Mouse (Mus musculus): ENCODE data around the gene Map9. TPM values are rescaled to one million over a fixed set of nuclear protein-coding genes. Genes with fewer than 3 reads are reported as not detected.

The Map9 gene
- polyA plus RNA-seq, 1 experiment from 2014 or later: 5.2 TPM

DNA sequence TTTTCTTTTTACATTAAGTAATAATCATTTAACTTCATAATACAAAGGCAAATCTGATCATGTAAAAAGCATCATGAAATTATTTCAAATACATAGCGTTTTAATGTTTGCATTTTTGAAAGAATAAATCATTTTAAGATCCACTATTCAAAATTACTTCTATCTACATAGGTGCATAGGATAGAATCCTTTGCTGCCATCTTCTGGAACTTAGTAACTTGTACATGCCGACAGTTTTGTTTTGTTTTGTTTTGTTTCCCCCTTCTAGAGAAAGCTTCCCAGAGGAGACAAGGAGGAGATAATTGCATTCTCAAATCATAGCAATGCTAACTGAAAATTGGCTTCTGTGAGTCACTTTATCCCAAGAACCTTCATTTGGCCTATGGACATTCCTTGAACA lies 7.5 kb upstream of the Map9 start:
- Histone ChIP-seq H3K27me3 (ENCODE audit: control insufficient read depth, insufficient read depth, low read length) (no peaks in the 10 kb centered on the region), H3K9me3 (replicated peaks; ENCODE audit: control insufficient read depth, low read length) (no peaks in the 10 kb centered on the region), H3K4me3 (ENCODE audit: low read depth, low read length) (no peak overlapping the region), H3K4me1 (ENCODE audit: control insufficient read depth, insufficient read depth, low read length) (no peaks in the 10 kb centered on the region), H3K9ac (ENCODE audit: low read depth, low read length) (no peak overlapping the region), H3K4me2 (no peak overlapping the region), H3K27ac (ENCODE audit: low read depth, low read length) (no peak overlapping the region), H3K36me3 (ENCODE audit: control insufficient read depth, insufficient read depth, low read length) (no peaks in the 10 kb centered on the region)
- ATAC-seq (replicated peaks; ENCODE audit: insufficient number of reproducible peaks, low FRiP score, low TSS enrichment): no peak
- WGBS (ENCODE audit: insufficient replicate concordance): 30% methylated on average over 2 of the region's 2 CpGs

DNA sequence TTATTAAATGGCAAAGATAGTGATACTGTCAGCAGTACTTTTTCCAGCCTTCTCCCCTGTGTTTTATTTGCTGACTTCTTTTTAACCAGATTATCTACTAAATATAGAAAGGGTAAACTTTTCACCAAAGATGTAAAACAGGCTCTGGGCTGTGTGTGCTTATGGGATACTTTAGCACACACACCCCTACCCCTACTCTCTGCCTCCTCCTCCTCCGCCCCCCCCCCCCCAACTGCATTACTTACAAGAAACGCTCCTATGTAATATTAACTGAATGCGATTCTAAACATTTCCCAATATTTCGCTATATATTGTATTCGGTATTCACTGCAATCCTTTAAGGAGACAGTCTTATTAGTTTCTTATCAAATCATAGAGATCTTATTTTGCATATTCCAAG lies 504 bp upstream of the Map9 start:
- H3K4me3 ChIP-seq (ENCODE audit: low read depth, low read length): peak overlapping the region; percentile 74
- H3K27me3 ChIP-seq (ENCODE audit: control insufficient read depth, insufficient read depth, low read length): no peaks in the 10 kb centered on the region
- no peak for ATAC-seq (replicated peaks; ENCODE audit: insufficient number of reproducible peaks, low FRiP score, low TSS enrichment)
- peak overlapping the region; percentile 91 for H3K4me2 ChIP-seq
- H3K27ac ChIP-seq (ENCODE audit: low read depth, low read length): no peak overlapping the region
- no peaks in the 10 kb centered on the region for H3K4me1 ChIP-seq (ENCODE audit: control insufficient read depth, insufficient read depth, low read length)
- H3K9ac ChIP-seq (ENCODE audit: low read depth, low read length): no peak overlapping the region
- no peaks in the 10 kb centered on the region for H3K9me3 ChIP-seq (replicated peaks; ENCODE audit: control insufficient read depth, low read length)
- 10% methylated on average over 5 of the region's 5 CpGs for WGBS (ENCODE audit: insufficient replicate concordance)
- no peaks in the 10 kb centered on the region for H3K36me3 ChIP-seq (ENCODE audit: control insufficient read depth, insufficient read depth, low read length)

DNA sequence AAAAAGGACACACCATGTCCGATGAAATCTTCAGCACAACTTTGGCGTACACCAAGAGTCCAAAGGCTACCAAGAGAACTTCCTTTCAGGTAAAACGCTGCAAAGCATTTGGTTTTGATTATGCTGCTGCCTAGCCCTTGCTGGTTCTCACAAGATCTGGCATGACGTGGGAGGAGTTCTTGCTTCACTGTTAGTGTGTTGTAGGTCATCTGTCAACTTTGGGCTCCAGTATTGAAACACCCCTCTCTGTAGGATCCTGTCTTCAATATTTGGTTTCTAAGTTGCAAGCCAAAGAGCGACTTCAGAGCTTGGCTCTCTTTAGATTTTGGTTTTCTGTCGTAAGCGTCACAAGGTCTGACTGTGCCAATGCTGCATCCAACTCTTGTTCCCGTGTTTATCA lies 1.2 kb downstream of the Map9 start:
- Histone ChIP-seq H3K4me2 (no peak overlapping the region), H3K4me1 (ENCODE audit: control insufficient read depth, insufficient read depth, low read length) (no peaks in the 10 kb centered on the region), H3K36me3 (ENCODE audit: control insufficient read depth, insufficient read depth, low read length) (no peaks in the 10 kb centered on the region), H3K27me3 (ENCODE audit: control insufficient read depth, insufficient read depth, low read length) (no peaks in the 10 kb centered on the region), H3K27ac (ENCODE audit: low read depth, low read length) (no peak overlapping the region), H3K4me3 (ENCODE audit: low read depth, low read length) (no peak overlapping the region), H3K9ac (ENCODE audit: low read depth, low read length) (no peak overlapping the region), H3K9me3 (replicated peaks; ENCODE audit: control insufficient read depth, low read length) (no peaks in the 10 kb centered on the region)
- WGBS (ENCODE audit: insufficient replicate concordance): 87% methylated on average over 8 of the region's 8 CpGs
- no peak for ATAC-seq (replicated peaks; ENCODE audit: insufficient number of reproducible peaks, low FRiP score, low TSS enrichment)

DNA sequence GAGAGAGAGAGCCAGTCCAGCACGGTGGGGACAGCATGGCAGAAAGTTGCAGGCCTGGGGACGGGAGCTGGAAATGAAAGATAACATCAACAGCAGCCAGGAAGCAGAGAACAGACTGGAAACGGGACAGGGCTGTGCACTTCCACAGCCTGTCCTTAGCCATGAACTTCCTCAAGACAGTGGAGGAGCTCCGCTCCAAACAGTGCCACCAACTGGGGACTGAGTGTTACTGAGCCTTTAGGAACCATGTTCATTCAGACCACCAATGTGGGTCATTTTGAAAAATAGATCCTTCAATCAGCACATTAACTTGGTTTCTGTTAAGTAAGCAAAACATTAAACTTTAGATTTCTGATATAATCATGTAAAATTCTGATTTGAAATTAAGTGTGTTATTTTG lies 4.6 kb downstream of the Map9 start:
- Histone ChIP-seq H3K27ac (ENCODE audit: low read depth, low read length) (no peak overlapping the region), H3K4me2 (no peak overlapping the region), H3K9me3 (replicated peaks; ENCODE audit: control insufficient read depth, low read length) (no peaks in the 10 kb centered on the region), H3K4me3 (ENCODE audit: low read depth, low read length) (no peak overlapping the region), H3K27me3 (ENCODE audit: control insufficient read depth, insufficient read depth, low read length) (no peaks in the 10 kb centered on the region), H3K9ac (ENCODE audit: low read depth, low read length) (no peak overlapping the region), H3K36me3 (ENCODE audit: control insufficient read depth, insufficient read depth, low read length) (no peaks in the 10 kb centered on the region), H3K4me1 (ENCODE audit: control insufficient read depth, insufficient read depth, low read length) (no peaks in the 10 kb centered on the region)
- ATAC-seq (replicated peaks; ENCODE audit: insufficient number of reproducible peaks, low FRiP score, low TSS enrichment): no peak
- 26% methylated on average over 4 of the region's 4 CpGs for WGBS (ENCODE audit: insufficient replicate concordance)

DNA sequence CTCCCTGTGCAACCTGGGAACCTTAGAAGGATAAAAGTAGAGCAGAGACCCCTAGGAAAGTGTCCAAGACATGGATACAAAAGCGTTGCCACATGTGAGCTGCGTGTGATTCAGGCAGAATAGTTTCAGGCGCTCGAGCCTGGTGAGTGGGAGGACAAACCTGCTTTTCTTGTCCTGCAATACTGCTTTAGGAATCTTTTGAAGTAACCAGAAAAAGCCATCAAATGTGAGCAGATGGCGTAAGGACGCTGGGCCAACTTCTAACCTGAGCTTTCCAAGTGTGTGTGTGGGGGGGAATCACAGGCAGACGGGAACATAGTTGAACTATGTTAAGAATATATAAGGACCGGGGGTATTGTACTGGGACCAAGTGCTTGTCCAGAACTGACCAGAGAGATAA lies 6.7 kb downstream of the Map9 start:
- ATAC-seq (replicated peaks; ENCODE audit: insufficient number of reproducible peaks, low FRiP score, low TSS enrichment): no peak
- WGBS (ENCODE audit: insufficient replicate concordance): 81% methylated on average over 8 of the region's 8 CpGs
- no peak overlapping the region for H3K4me3 ChIP-seq (ENCODE audit: low read depth, low read length)
- no peak overlapping the region for H3K4me2 ChIP-seq
- no peaks in the 10 kb centered on the region for H3K9me3 ChIP-seq (replicated peaks; ENCODE audit: control insufficient read depth, low read length)
- H3K27me3 ChIP-seq (ENCODE audit: control insufficient read depth, insufficient read depth, low read length): no peaks in the 10 kb centered on the region
- H3K4me1 ChIP-seq (ENCODE audit: control insufficient read depth, insufficient read depth, low read length): no peaks in the 10 kb centered on the region
- no peaks in the 10 kb centered on the region for H3K36me3 ChIP-seq (ENCODE audit: control insufficient read depth, insufficient read depth, low read length)
- no peak overlapping the region for H3K9ac ChIP-seq (ENCODE audit: low read depth, low read length)
- H3K27ac ChIP-seq (ENCODE audit: low read depth, low read length): no peak overlapping the region

DNA sequence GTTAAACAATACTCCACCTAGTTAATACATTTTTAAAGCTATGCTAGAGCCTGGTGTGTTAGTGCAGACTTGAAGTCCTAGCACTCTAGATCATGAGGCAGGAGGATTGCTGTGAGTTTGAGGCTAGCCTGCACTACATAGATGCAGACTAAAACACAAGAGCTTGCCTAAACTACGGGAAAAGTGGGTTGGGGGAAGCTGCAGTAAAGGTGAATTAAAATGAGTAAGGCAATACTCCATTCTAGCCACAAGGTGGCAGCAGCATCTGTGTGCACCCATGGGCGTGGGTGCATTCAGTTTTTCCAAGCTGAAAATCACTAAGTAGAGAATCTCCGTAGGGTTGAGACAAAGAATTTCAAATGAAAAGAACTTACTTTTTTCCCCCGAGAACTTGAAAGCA lies 7.1 kb downstream of the Map9 start:
- H3K4me2 ChIP-seq: no peak overlapping the region
- no peak overlapping the region for H3K4me3 ChIP-seq (ENCODE audit: low read depth, low read length)
- ATAC-seq (replicated peaks; ENCODE audit: insufficient number of reproducible peaks, low FRiP score, low TSS enrichment): no peak
- no peaks in the 10 kb centered on the region for H3K36me3 ChIP-seq (ENCODE audit: control insufficient read depth, insufficient read depth, low read length)
- H3K9ac ChIP-seq (ENCODE audit: low read depth, low read length): no peak overlapping the region
- WGBS (ENCODE audit: insufficient replicate concordance): 36% methylated on average over 4 of the region's 4 CpGs
- H3K27ac ChIP-seq (ENCODE audit: low read depth, low read length): no peak overlapping the region
- H3K27me3 ChIP-seq (ENCODE audit: control insufficient read depth, insufficient read depth, low read length): no peaks in the 10 kb centered on the region
- no peaks in the 10 kb centered on the region; the same call in 1 of the 2 replicates for H3K4me1 ChIP-seq (ENCODE audit: control insufficient read depth, insufficient read depth, low read length)
- H3K9me3 ChIP-seq (replicated peaks; ENCODE audit: control insufficient read depth, low read length): no peaks in the 10 kb centered on the region

DNA sequence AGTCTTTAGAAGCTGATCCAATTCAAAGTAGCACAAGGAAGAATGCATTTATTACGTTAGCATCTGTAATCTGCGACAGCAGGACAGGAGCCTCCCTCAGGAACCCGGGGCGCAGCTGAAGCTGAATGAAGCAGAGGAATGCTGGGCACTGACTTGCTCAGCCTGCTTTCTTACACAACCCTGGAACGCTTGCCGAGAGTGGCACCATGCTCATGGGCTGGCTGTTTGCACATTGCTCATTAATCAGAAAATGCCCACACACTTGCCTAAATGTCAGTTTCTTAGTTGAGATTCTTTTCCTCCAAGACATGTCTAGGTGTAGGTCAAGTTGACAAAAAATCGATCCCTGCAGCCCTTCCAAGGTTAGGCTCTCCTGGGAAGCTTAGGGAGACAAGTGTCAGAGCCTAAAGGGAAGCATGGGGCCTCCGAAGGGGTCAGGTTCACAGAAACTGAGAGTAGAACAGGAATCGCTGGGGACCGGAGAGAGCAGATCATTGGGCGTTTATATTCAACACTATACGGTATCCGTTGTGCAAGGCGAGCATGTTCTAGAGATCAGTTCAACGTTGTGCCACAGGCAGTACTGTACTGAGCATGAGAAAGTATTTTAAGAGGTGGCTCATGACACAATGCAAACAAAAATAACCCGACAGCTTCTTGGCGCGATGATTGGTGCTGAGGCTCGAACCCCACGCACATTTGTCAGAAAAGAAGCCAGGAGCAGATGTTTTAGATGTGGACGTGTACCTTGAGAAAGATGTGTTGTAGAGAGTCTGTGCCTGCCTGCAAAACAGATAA lies 11.4 kb downstream of the Map9 start:
- H3K9me3 ChIP-seq (replicated peaks; ENCODE audit: control insufficient read depth, low read length): no peaks in the 10 kb centered on the region
- H3K27ac ChIP-seq (ENCODE audit: low read depth, low read length): peak overlapping the region; percentile 81
- no peaks in the 10 kb centered on the region for H3K36me3 ChIP-seq (ENCODE audit: control insufficient read depth, insufficient read depth, low read length)
- H3K4me2 ChIP-seq: peak overlapping the region; percentile 20; the same call in 1 of the 2 replicates
- ATAC-seq (replicated peaks; ENCODE audit: insufficient number of reproducible peaks, low FRiP score, low TSS enrichment): 0 out of 2 replicates have a peak, but pooled peaks have one; percentile 76
- no peak overlapping the region for H3K9ac ChIP-seq (ENCODE audit: low read depth, low read length)
- no peaks in the 10 kb centered on the region for H3K27me3 ChIP-seq (ENCODE audit: control insufficient read depth, insufficient read depth, low read length)
- H3K4me3 ChIP-seq (ENCODE audit: low read depth, low read length): no peak overlapping the region
- WGBS (ENCODE audit: insufficient replicate concordance): 59% methylated on average over 21 of the region's 21 CpGs
- H3K4me1 ChIP-seq (ENCODE audit: control insufficient read depth, insufficient read depth, low read length): no peaks in the 10 kb centered on the region; the same call in 1 of the 2 replicates

DNA sequence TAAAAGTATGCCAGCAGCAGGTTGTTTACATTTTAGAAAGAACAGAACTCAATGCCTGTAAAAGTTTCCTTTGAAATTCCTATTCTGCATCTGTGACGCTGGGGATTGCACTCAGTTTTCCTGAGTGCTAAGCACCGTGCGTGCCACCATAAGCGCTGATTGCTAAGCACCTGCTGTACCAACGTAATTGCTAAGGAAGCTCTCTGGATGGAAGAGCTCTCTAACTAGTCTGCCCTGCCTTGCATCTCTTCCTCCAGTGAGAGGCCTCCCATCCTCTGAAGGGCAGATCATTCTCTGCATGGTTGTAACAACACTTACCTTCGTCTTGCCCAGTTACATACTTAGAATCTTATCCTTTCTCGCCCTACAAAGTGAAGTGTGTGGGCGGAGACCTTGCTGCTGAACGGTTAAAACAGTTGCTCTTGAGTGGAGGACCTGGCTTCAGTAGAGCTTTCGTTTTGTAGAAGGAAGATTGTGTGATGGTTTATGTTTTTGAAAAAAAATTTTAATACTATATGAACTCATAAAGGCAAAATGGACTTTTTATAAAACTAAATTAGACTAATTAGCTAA lies 12.7 kb downstream of the Map9 start:
- Histone ChIP-seq H3K4me1 (ENCODE audit: control insufficient read depth, insufficient read depth, low read length) (no peaks in the 10 kb centered on the region; the same call in 1 of the 2 replicates), H3K9ac (ENCODE audit: low read depth, low read length) (no peak overlapping the region), H3K27ac (ENCODE audit: low read depth, low read length) (no peak overlapping the region), H3K36me3 (ENCODE audit: control insufficient read depth, insufficient read depth, low read length) (no peaks in the 10 kb centered on the region), H3K4me3 (ENCODE audit: low read depth, low read length) (no peak overlapping the region), H3K4me2 (no peak overlapping the region), H3K9me3 (replicated peaks; ENCODE audit: control insufficient read depth, low read length) (no peaks in the 10 kb centered on the region), H3K27me3 (ENCODE audit: control insufficient read depth, insufficient read depth, low read length) (no peaks in the 10 kb centered on the region)
- 63% methylated on average over 10 of the region's 10 CpGs for WGBS (ENCODE audit: insufficient replicate concordance)
- ATAC-seq (replicated peaks; ENCODE audit: insufficient number of reproducible peaks, low FRiP score, low TSS enrichment): no peak

DNA sequence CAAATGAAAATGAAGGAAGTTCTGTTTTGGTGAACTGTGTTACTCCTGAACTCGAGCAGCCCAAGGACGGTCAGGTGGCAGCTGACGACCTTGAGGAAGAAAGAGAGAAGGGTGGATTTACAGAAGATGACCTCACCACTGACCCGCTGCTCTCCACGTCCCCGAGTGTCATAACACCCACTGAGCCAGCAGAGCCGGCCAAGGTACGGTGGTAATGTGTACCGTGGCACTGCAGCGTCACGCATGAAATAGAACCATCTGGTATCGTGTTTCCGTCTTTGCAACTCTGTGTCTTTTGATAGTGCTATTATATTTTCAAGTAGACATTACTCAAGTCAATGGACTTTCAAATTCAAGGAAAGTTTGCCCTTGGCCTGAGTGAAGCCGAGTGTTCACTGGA lies 19.1 kb downstream of the Map9 start:
- Histone ChIP-seq H3K9ac (ENCODE audit: low read depth, low read length) (no peak overlapping the region), H3K4me3 (ENCODE audit: low read depth, low read length) (no peak overlapping the region), H3K36me3 (ENCODE audit: control insufficient read depth, insufficient read depth, low read length) (no peaks in the 10 kb centered on the region), H3K9me3 (replicated peaks; ENCODE audit: control insufficient read depth, low read length) (no peaks in the 10 kb centered on the region), H3K4me1 (ENCODE audit: control insufficient read depth, insufficient read depth, low read length) (no peaks in the 10 kb centered on the region), H3K4me2 (no peak overlapping the region), H3K27me3 (ENCODE audit: control insufficient read depth, insufficient read depth, low read length) (no peaks in the 10 kb centered on the region), H3K27ac (ENCODE audit: low read depth, low read length) (no peak overlapping the region)
- ATAC-seq (replicated peaks; ENCODE audit: insufficient number of reproducible peaks, low FRiP score, low TSS enrichment): no peak
- WGBS (ENCODE audit: insufficient replicate concordance): 89% methylated on average over 14 of the region's 14 CpGs

All from heart, embryonic 11.5 days (tissue).